Mouse (Mus musculus) liver, embryonic 14.5 days (tissue): ENCODE data around the gene F13a1. TPM values are rescaled to one million over a fixed set of nuclear protein-coding genes. Genes with fewer than 3 reads are reported as not detected.

Source experiments
- ATAC-seq: fragments of 200-750 bp; cut with Nextera tagmentation; 2 replicates; pipeline ENCODE4 v1.8.0; 2017; ENCODE audit warnings: moderate number of reproducible peaks, mild to moderate bottlenecking, moderate library complexity; ENCODE audit not compliant: insufficient read depth
- DNase-seq, 3 experiments: peaks; one replicate each; pipeline ENCODE4 v3.0.0-alpha.2; 2012 to 2013; ENCODE audit warnings: low read depth in 3 of 3, low spot score in 3 of 3
- H3K27ac ChIP-seq: fragments of 300-500 bp; sonication (generic); 2 replicates; pipeline ENCODE4 v1.5.1; 2014; ENCODE audit warnings: moderate library complexity, mild to moderate bottlenecking, control low read depth, inconsistent platforms
- H3K27me3 ChIP-seq: fragments of 300-500 bp; sonication (generic); 2 replicates; pipeline ENCODE4 v1.6.1; 2014; ENCODE audit warnings: mild to moderate bottlenecking, low read length, moderate library complexity; ENCODE audit not compliant: control insufficient read depth, insufficient read depth
- H3K36me3 ChIP-seq: fragments of 300-500 bp; sonication (generic); replicated peaks from 2 replicates; pipeline ENCODE4 v1.6.1; 2014; ENCODE audit warnings: low read depth; ENCODE audit not compliant: control insufficient read depth, insufficient read depth
- H3K4me1 ChIP-seq, 2 experiments: fragments of 200-500 bp in 1 of 2; fragments of 300-500 bp in 1 of 2; sonication (generic) in 1 of 2; replicated peaks; 2 replicates each; pipeline ENCODE4 v1.6.1; 2012 to 2014; ENCODE audit warnings: antibody characterized with exemption in 1 of 2, inconsistent platforms in 1 of 2, low read length in 1 of 2; ENCODE audit not compliant: control insufficient read depth in 2 of 2, insufficient read depth in 2 of 2
- H3K4me2 ChIP-seq: fragments of 300-500 bp; sonication (generic); 2 replicates; pipeline ENCODE4 v1.6.1; 2014; ENCODE audit warnings: low read depth, mild to moderate bottlenecking, control low read depth, moderate library complexity
- H3K4me3 ChIP-seq, 2 experiments: fragments of 200-500 bp in 1 of 2; fragments of 300-500 bp in 1 of 2; sonication (generic) in 1 of 2; 2 replicates each; pipeline ENCODE4 v1.5.1; 2012 to 2014; ENCODE audit warnings: low read depth in 2 of 2, low read length in 2 of 2, mild to moderate bottlenecking in 2 of 2, control low read depth in 1 of 2, inconsistent platforms in 1 of 2, moderate library complexity in 1 of 2; ENCODE audit not compliant: insufficient read depth in 1 of 2
- H3K9ac ChIP-seq: fragments of 300-500 bp; sonication (generic); replicated peaks from 2 replicates; pipeline ENCODE4 v1.6.1; 2014; ENCODE audit warnings: mild to moderate bottlenecking, control low read depth, moderate library complexity
- H3K9me3 ChIP-seq: fragments of 300-500 bp; sonication (generic); 2 replicates; pipeline ENCODE4 v1.6.1; 2016; ENCODE audit warnings: low read length, mixed read lengths; ENCODE audit not compliant: control insufficient read depth
- CTCF ChIP-seq: IDR thresholded peaks from 2 replicates; pipeline ENCODE4 v1.5.1; 2016; ENCODE audit warnings: antibody characterized with exemption, low read depth, control low read depth
- EP300 ChIP-seq: IDR thresholded peaks from 2 replicates; pipeline ENCODE4 v1.6.1; 2016; ENCODE audit warnings: antibody characterized with exemption, low read depth
- WGBS: fragments of 180-500 bp; shearing (Covaris S2); extraction: QIAGEN DNeasy Blood & Tissue Kit; methylation state at CpG from one replicate; pipeline ENCODE4 v1.1.7; 2014; ENCODE audit not compliant: insufficient replicate concordance; 5-methylcytosine and 5-hydroxymethylcytosine counted together
- polyA plus RNA-seq, 2 experiments: library from polyadenylated mRNA; depleted of rRNA in 1 of 2; stranded (reverse) in 1 of 2; unstranded in 1 of 2; fragments of >200 nt; fragmentation: Nextera tagmentation in 1 of 2; extraction: Ambion mirVana in 1 of 2; gene quantifications; 2 replicates each; pipeline versions ENCODE4 v1.2.1 to v1.2.3; 2012 to 2014

F13a1 gene
- polyA plus RNA-seq, 2 experiments: 4.7 to 8.0 TPM

GRCm38 (mm10) chr13:37070824-37071223 is 20.8 kb upstream of the F13a1 start:
- no peak overlapping the region for H3K4me3 ChIP-seq
- no peaks in the 10 kb centered on the region for H3K9me3 ChIP-seq
- TF ChIP-seq CTCF (no peak), EP300 (0 out of 2 replicates have a peak, but pooled peaks have one; percentile 16)
- H3K27ac ChIP-seq: no peak overlapping the region
- no peaks in the 10 kb centered on the region for H3K27me3 ChIP-seq
- ATAC-seq (peak; percentile 71; the same call in 1 of the 2 replicates), DNase-seq (peak in 2 of 3 experiments; percentile 13 to 20)
- H3K9ac ChIP-seq: no peak overlapping the region
- H3K4me2 ChIP-seq: no peak overlapping the region
- H3K36me3 ChIP-seq: no peaks in the 10 kb centered on the region
- peaks cover 0 to 9% of the 10 kb centered on the region in 2 experiments; a peak in 3 of 4 replicates for H3K4me1 ChIP-seq
- WGBS: 24% methylated on average over 4 of the region's 4 CpGs

GRCm38 (mm10) chr13:37060810-37061209 is 10.8 kb upstream of the F13a1 start:
- ATAC-seq (no peak), DNase-seq (no peak)
- no peak for TF ChIP-seq CTCF
- TF ChIP-seq EP300: no peak
- Histone ChIP-seq H3K4me1 (peaks cover 0 to 6% of the 10 kb centered on the region in 2 experiments; a peak in 1 of 4 replicates), H3K27me3 (no peaks in the 10 kb centered on the region), H3K36me3 (no peaks in the 10 kb centered on the region), H3K9me3 (no peaks in the 10 kb centered on the region), H3K27ac (no peak overlapping the region), H3K4me3 (no peak overlapping the region), H3K9ac (no peak overlapping the region), H3K4me2 (no peak overlapping the region)
- WGBS: 72% methylated on average over 5 of the region's 5 CpGs

- TF ChIP-seq EP300 (peak; percentile 35; the same call in 1 of the 2 replicates), CTCF (no peak)
- ATAC-seq (no peak), DNase-seq (peak; percentile 11 to 26 (median 26))
- H3K27ac ChIP-seq: no peak overlapping the region
- H3K9ac ChIP-seq: no peak overlapping the region
- no peaks in the 10 kb centered on the region for H3K36me3 ChIP-seq
- H3K9me3 ChIP-seq: no peaks in the 10 kb centered on the region
- H3K4me3 ChIP-seq: no peak overlapping the region
- H3K4me1 ChIP-seq: peaks cover 0 to 6% of the 10 kb centered on the region in 2 experiments; a peak in 1 of 4 replicates
- WGBS: 14% methylated on average over 7 of the region's 7 CpGs
- H3K4me2 ChIP-seq: no peak overlapping the region
- no peaks in the 10 kb centered on the region for H3K27me3 ChIP-seq
Measured at GRCm38 (mm10) chr13:37056662-37057061, 6.6 kb upstream of the F13a1 start.

- no peak for ATAC-seq
- 12% methylated on average over 2 of the region's 2 CpGs for WGBS
- H3K4me2 ChIP-seq: no peak overlapping the region
Measured at GRCm38 (mm10) chr13:37049631-37050030, 413 bp downstream of the F13a1 start.

GRCm38 (mm10) chr13:37049018-37049417 is 1.0 kb downstream of the F13a1 start:
- H3K27ac ChIP-seq: no peak overlapping the region
- no peaks in the 10 kb centered on the region for H3K36me3 ChIP-seq
- 24% methylated on average over 6 of the region's 6 CpGs for WGBS
- no peaks in the 10 kb centered on the region for H3K4me1 ChIP-seq
- H3K4me3 ChIP-seq: no peak overlapping the region
- H3K27me3 ChIP-seq: no peaks in the 10 kb centered on the region
- TF ChIP-seq EP300 (no peak), CTCF (no peak)
- H3K9ac ChIP-seq: no peak overlapping the region
- H3K9me3 ChIP-seq: no peaks in the 10 kb centered on the region
- ATAC-seq (no peak), DNase-seq (no peak)
- no peak overlapping the region for H3K4me2 ChIP-seq

More at GRCm38 (mm10) chr13:37049631-37050030, 413 bp downstream of the F13a1 start:
- no peak overlapping the region for H3K27ac ChIP-seq
- no peaks in the 10 kb centered on the region for H3K36me3 ChIP-seq
- no peak for TF ChIP-seq EP300
- no peaks in the 10 kb centered on the region for H3K4me1 ChIP-seq
- no peak for DNase-seq
- no peaks in the 10 kb centered on the region for H3K27me3 ChIP-seq
- no peak overlapping the region for H3K9ac ChIP-seq
- no peak overlapping the region for H3K4me3 ChIP-seq
- no peaks in the 10 kb centered on the region for H3K9me3 ChIP-seq
